Mouse (Mus musculus) bone marrow, adult 2 months (tissue): ENCODE results near the gene Ly6g6d. TPM values are rescaled to one million over a fixed set of nuclear protein-coding genes. Genes with fewer than 3 reads are reported as not detected.

Experiments
- H3K27ac ChIP-seq: fragments of 200-500 bp; 2 replicates; pipeline ENCODE4 v1.5.1; 2012; ENCODE audit warnings: low read depth, mild to moderate bottlenecking, control low read depth, inconsistent platforms, low read length; ENCODE audit not compliant: control insufficient read depth, poor library complexity, insufficient read depth
- H3K4me1 ChIP-seq: fragments of 200-500 bp; 2 replicates; pipeline ENCODE4 v1.6.1; 2011; ENCODE audit warnings: low read length; ENCODE audit not compliant: control insufficient read depth, insufficient read depth
- H3K4me3 ChIP-seq: fragments of 200-500 bp; replicated peaks from 2 replicates; pipeline ENCODE3; 2011; ENCODE audit warnings: mild to moderate bottlenecking, low read depth, low read length, control low read depth; ENCODE audit not compliant: control insufficient read depth
- CTCF ChIP-seq: fragments of 200-500 bp; IDR thresholded peaks from 2 replicates; pipeline ENCODE4 v1.5.1; 2011; ENCODE audit warnings: low read length, control low read depth; ENCODE audit not compliant: control insufficient read depth, insufficient read depth
- POLR2A ChIP-seq: fragments of 200-500 bp; IDR thresholded peaks from 2 replicates; pipeline ENCODE4 v1.6.1; 2011; ENCODE audit warnings: low read depth, mild to moderate bottlenecking, control low read depth, low read length, borderline replicate concordance; ENCODE audit not compliant: control insufficient read depth
- WGBS: fragments of 180-500 bp; shearing (Covaris S2); methylation state at CpG from one replicate; pipeline ENCODE4 v1.1.7; 2018; 5-methylcytosine and 5-hydroxymethylcytosine counted together
- polyA plus RNA-seq: library from polyadenylated mRNA; stranded (reverse); fragments of >200 nt; gene quantifications from 2 replicates; pipeline ENCODE4 v1.2.4, GENCODE M21; 2011; ENCODE audit warnings: low replicate concordance; ENCODE audit not compliant: missing spikeins, insufficient read depth, insufficient read length

The Ly6g6d gene
- polyA plus RNA-seq, 1 experiment, result 26.2 TPM

DNA sequence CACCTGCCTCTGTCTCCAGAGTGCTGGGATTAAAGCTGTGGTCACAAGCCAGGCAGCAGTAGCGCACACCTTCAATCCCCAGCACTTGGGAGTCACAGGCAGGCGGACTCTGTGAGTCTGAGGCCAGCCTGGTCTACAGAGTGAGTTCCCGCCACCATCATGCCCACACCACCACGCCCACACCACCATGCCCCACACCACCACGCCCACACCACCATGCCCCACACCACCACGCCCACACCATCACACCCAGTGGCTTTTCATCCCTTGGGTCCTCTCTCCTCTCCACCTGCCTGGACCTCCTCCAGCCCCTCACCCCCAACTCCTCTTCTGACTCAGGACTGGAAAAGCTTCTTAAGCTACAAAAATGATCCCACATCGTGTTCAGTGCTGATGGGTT, 46.0 kb downstream of the Ly6g6d start:
- peaks cover 7% of the 10 kb centered on the region for H3K4me1 ChIP-seq
- no peak overlapping the region for H3K27ac ChIP-seq
- TF ChIP-seq POLR2A (no peak), CTCF (no peak)
- H3K4me3 ChIP-seq, result no peak overlapping the region
- WGBS, result 75% methylated on average over 7 of the region's 7 CpGs

DNA sequence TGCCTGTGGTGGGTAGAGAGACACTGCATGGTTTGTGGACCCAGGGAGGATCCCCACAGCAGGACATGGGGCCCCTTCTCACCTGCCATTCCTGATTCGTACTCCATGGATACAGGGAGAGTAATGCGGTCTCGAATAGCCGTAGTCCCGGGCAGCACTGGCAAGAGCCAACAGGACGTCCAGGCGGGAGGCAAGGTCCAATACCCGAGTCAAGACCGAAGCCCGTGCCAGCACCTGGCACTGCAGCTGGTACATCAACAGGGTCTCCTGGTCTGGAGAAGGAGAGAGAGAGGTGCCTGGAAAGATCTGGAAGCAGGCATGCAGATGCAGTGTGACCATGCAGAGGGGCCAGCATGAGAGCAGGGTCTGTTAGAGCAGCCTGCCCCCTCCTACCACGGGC, 46.6 kb downstream of the Ly6g6d start:
- H3K4me3 ChIP-seq, result no peak overlapping the region
- no peak overlapping the region for H3K27ac ChIP-seq
- WGBS, result 94% methylated on average over 11 of the region's 11 CpGs
- peaks cover 7% of the 10 kb centered on the region for H3K4me1 ChIP-seq
- TF ChIP-seq POLR2A (no peak), CTCF (no peak)

DNA sequence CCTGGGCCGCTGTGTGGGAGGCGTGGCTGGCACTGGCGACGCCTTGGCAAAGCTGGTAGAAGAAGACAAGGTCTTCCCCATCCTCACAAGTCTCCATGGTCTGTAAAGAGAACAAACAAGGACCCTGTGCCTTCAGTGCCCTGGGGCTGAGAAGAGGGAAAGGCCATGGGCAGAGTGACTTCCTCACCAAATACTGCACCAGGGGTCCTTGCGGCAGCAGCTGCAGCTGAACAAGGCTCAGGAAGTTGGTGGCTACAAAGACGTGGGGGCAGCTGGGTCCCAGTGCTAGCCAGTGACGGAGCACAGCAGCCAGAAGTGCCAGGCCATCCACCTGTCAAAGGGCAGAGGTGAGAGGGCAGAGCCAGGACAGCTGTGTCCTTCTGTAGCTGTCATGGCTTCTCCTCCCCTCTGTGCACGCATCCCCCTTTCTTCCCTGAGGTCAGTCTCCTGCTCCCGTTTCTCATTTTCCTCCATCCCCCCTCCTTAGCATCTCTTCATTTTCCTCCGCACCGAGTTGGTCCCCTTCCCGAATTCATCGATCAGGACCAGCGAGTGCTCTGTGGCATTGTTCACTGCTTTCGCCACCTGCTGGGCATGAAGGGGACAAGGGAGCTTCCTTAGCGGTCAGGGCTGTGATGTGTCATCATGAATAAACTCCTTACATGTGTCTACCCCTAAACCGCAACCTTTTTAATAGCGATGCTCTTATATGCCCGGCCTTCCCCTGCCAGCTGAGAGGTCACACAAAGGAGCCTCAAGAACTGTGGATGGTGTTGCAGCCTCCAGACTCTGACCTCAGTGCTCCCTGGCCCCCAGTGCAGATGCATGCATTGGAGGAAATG, 48.0 kb downstream of the Ly6g6d start:
- H3K27ac ChIP-seq, result peak overlapping the region; percentile 43
- 8% methylated on average over 19 of the region's 19 CpGs for WGBS
- peak overlapping the region; percentile 3 for H3K4me3 ChIP-seq
- TF ChIP-seq POLR2A (0 out of 2 replicates have a peak, but pooled peaks have one; percentile 45), CTCF (peak; percentile 76)
- H3K4me1 ChIP-seq, result peaks cover 7% of the 10 kb centered on the region

DNA sequence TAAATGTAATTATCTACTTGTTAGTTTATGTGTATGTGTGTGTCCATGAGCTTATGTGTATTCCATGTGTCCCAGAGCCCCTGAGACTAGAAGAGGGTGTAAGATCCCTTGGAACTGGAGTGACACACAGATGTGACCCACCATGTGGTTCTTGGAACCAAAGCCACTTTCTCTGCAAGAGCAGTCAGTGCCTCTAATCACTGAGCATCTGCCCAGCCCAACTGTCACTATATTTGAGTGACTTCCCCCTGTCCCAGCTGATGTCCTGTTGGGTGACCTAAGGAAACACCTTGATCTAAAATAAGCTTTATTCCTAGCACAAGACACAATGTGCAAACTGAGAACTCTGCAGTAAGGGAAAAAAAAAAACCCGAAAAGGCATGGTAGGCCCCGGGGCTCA, 49.5 kb downstream of the Ly6g6d start:
- WGBS, result 53% methylated on average over 2 of the region's 2 CpGs
- no peak overlapping the region for H3K27ac ChIP-seq
- no peak for TF ChIP-seq CTCF
- TF ChIP-seq POLR2A, result no peak
- H3K4me1 ChIP-seq, result peaks cover 9% of the 10 kb centered on the region
- no peak overlapping the region for H3K4me3 ChIP-seq

DNA sequence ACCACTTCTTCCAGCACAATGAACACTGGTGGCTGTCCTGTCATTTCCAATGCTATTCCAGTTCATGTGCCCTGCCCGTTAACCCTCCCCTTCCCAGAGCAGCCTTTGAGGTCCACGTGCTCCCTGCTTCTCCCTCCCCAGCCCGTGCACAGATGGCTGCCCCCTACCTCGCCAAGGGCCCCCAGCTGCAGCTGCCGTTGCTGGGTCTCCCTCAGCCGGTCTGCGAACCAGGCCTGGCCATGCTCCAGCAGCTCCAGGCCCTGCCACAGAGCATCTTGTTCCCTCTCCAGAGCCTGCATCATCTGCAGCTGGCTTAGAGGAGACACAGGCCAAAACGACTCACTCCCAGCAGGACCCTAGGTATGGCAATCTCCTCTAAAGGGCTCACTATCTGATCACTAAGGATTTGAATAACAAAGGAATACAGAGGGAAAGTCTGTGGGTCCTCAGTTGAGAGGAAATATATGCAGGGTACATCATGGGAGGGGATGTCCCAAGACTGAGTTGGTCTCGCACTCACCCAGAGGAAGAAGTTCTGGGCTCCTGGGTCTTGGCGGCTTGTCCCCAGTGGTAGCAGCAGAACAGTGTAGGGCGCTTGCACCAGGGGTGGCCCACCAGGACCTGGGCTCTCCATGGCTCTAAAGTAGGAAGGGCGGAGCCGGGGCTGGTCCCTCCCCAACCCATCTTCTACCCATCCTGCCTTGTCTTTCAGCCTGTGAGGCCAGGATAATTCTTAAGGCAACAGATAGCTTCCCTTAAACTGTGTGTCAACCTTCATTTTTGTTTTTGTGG, 50.4 kb downstream of the Ly6g6d start, which contains the start of gene Sapcd1:
TSS of gene Sapcd1 (minus strand) at position 740 of the 792 bp plus-strand sequence.
- TF ChIP-seq POLR2A, result no peak; the same call in 1 of the 2 replicates
- peak within 1 kb of the TSS; percentile 21 for H3K27ac ChIP-seq
- no peak within 1 kb of the TSS for H3K4me3 ChIP-seq
- peaks cover 9% of the 10 kb centered on the region for H3K4me1 ChIP-seq
- 39% methylated on average over 13 of the region's 13 CpGs for WGBS

DNA sequence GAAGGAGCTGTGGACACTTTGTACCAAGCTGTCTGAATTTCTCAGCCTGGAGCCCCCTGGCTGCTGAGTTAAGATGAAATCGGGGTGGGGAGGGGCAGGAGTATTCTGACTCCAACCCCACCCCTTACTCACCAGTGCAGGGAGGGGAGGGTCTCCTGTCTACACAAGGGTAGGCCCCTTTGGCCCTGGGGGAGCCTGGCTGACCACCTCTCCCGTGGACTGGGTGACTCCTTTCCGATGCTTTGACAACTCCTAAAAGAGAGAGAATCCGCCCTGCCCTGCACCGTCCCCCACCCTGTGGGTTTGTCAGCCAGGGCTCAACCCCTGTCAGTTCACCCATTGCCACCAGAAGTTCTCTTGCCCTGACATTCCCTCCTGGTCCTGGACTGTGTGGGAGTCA, 51.7 kb downstream of the Ly6g6d start:
- TF ChIP-seq POLR2A, result no peak
- 83% methylated on average over 5 of the region's 5 CpGs for WGBS
- Histone ChIP-seq H3K4me1 (peaks cover 5% of the 10 kb centered on the region), H3K4me3 (no peak overlapping the region), H3K27ac (no peak overlapping the region)

DNA sequence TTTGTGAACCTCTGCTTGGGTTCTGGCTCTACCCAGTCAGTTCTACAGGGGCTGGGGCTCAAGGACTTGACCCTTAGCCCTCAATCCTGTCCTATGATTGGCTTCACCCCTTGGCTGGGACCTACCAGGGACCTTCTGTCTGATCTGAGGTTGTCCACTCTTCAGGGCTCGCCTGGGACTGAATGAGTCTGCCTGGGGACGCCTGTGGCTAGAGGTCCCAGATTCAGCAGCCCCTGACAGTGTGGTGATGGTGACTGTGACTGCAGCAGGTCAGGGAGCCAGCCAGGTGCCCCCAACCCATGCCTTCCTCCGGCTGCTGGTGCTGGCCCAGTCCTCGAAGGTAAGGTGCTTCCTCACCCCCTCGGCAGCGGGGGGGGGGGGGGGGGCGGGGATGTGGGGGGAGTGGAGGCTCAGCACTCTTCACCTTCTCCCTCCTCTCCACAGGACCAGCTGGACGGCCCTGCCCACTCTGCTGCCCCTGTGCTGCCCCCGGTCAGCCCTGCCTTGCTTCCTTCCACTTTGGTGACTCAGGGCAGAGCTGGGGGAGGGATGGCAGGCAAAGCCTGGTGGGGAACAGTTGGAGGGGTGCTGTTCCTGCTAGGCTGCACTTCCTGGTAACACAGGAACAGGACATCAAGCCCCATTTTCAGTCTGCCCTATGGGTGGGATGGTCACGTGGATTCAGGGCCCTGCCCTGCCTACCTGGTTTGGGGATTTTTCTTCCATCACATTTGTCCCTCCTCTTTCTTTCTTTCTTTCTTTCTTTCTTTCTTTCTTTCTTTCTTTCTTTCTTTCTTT, 53.0 kb downstream of the Ly6g6d start:
- no peak for TF ChIP-seq POLR2A
- TF ChIP-seq CTCF, result no peak
- Histone ChIP-seq H3K27ac (no peak overlapping the region; the same call in 1 of the 2 replicates), H3K4me1 (peaks cover 4% of the 10 kb centered on the region), H3K4me3 (no peak overlapping the region)
- WGBS, result 28% methylated on average over 10 of the region's 10 CpGs

DNA sequence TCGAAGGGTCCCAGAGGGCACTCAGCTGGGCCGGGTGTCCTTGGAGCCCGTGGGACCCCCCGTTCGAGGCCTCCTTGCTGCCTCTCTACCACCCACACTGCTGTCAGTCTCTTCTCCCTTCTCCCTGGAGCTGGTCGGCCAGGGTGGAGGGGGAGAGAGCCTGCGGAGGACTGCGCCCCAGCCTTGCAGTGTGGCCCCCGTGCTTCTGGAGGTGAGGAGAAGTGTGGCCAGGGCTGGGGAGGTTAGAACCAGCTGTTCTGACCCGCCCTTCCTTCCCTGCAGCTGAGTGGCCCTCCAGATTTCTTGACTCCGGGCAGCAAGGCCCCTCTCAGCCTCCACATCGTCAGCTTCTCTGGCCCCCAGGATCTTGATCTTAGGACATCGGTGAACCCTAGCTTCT, 53.6 kb downstream of the Ly6g6d start:
- Histone ChIP-seq H3K4me1 (peaks cover 3% of the 10 kb centered on the region), H3K27ac (no peak overlapping the region; the same call in 1 of the 2 replicates), H3K4me3 (no peak overlapping the region)
- TF ChIP-seq POLR2A, result no peak
- TF ChIP-seq CTCF, result no peak
- whole genome bisulfite sequencing, result 54% methylated on average over 13 of the region's 13 CpGs
